Mouse (Mus musculus): ENCODE measurements at regions not wholly inside any gene's neighbourhood (a gene's known extent, or its start where the extent isn't known, plus 50 kb on each side); places are given as distances from the start of the nearest gene placed in this dataset. TPM values are rescaled to one million over a fixed set of nuclear protein-coding genes. Genes with fewer than 3 reads are reported as not detected.

DNA sequence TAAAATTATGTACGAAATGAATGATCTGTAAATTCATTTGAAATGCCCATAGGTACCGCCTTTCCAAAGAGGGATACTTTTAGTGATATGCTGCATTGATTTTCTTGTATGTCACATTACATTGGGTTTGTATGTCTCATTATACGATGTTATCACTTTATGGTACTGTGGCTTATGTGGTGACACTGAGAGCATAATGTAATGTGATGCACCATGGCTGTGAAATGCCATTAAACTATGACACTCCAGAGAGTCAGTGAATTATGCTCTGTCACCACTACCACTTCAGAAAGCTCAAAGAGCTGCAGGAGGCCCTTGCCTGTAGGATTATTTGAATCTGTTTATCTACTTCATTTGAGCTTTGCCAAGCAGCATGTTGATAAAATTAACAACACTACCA, 695.4 kb upstream of the Slc10a2 start:
- Histone ChIP-seq H3K9ac (no peak overlapping the region), H3K36me3 (no peaks in the 10 kb centered on the region), H3K4me1 (replicated peaks) (no peaks in the 10 kb centered on the region), H3K27ac (no peak overlapping the region), H3K9me3 (no peaks in the 10 kb centered on the region), H3K4me2 (no peak overlapping the region), H3K27me3 (no peaks in the 10 kb centered on the region), H3K4me3 (no peak overlapping the region)
- 68% methylated on average over 3 of the region's 3 CpGs for WGBS
- peak; percentile 46; the same call in 1 of the 2 replicates for ATAC-seq (ENCODE audit: low FRiP score)

DNA sequence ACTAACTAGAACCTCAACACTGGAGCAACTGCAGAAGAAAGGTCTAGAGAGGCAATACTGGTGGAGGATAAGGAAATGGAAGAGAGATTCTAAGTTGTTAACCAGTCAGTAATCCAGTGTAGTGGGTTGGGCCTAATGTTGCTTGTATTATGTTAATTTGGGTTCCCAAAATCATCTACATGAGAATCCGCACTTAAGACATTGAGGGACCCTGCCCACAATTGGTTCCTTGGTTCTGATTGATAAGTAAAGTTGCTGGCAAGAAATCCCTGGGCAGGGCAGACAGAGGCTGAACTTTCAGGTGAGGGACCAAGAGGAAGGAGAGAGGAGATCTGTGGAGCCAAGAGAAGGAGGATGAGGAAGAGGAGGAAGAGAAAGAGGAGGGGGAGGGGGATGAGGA, 651.2 kb upstream of the Slc10a2 start:
- H3K27me3 ChIP-seq = no peaks in the 10 kb centered on the region
- 92% methylated on average over 1 of the region's 1 CpGs for WGBS
- H3K27ac ChIP-seq = no peak overlapping the region

DNA sequence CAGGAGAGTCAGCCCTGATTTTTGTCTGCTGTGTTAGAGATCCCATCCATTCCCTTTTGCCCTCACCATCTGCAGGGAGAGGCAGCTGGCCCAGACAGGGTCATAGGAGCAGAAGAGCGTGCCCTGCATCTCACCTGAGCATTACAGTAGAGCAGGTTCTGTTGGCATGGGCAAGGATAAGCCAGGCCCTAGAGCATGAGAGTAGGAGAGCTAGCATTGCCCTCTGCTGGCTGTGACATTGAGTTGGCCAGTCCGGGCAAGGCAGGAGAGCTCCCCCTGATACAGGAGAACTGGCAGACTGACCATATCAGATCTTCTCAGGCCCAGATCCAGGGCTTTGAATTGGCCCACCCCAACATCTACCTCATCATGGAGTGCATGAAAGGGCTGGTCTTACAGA, 634.4 kb upstream of the Slc10a2 start:
- Histone ChIP-seq H3K36me3 (no peaks in the 10 kb centered on the region), H3K27me3 (no peaks in the 10 kb centered on the region), H3K27ac (no peak overlapping the region), H3K9me3 (no peaks in the 10 kb centered on the region), H3K4me3 (no peak overlapping the region), H3K4me1 (replicated peaks) (no peaks in the 10 kb centered on the region), H3K4me2 (no peak overlapping the region), H3K9ac (no peak overlapping the region)
- WGBS = 70% methylated on average over 2 of the region's 2 CpGs
- ATAC-seq (ENCODE audit: low FRiP score) = 0 out of 2 replicates have a peak, but pooled peaks have one; percentile 21

More for the DNA sequence above, 651.2 kb upstream of the Slc10a2 start:
- Histone ChIP-seq H3K4me2 (no peak overlapping the region), H3K4me1 (replicated peaks) (no peaks in the 10 kb centered on the region), H3K4me3 (no peak overlapping the region), H3K36me3 (no peaks in the 10 kb centered on the region), H3K9me3 (no peaks in the 10 kb centered on the region), H3K9ac (no peak overlapping the region)
- ATAC-seq (ENCODE audit: low FRiP score) = no peak

DNA sequence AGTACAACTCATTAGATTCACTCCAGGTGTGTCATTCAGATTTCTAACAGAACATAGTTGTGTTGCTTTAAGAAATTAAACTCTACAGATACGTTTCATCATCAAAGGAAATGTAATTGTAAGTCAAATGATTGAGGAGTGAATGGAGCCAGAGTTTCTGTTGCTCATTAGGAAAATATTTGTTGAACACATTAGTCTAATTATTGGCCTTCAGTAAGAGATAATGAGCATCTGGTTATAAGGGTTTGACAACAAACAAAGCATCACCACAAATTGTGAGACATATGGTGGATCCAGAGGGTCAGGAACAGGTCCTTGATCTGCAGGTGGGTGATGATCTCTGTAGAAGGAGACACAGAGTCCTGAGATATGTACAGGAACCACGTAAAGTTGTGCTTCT, 622.3 kb upstream of the Slc10a2 start:
- 72% methylated on average over 2 of the region's 2 CpGs for WGBS
- no peak overlapping the region for H3K4me2 ChIP-seq
- no peaks in the 10 kb centered on the region for H3K4me1 ChIP-seq (replicated peaks)
- H3K27ac ChIP-seq = no peak overlapping the region
- H3K9me3 ChIP-seq = no peaks in the 10 kb centered on the region
- H3K9ac ChIP-seq = no peak overlapping the region
- no peaks in the 10 kb centered on the region for H3K36me3 ChIP-seq
- H3K4me3 ChIP-seq = no peak overlapping the region
- H3K27me3 ChIP-seq = no peaks in the 10 kb centered on the region
- ATAC-seq (ENCODE audit: low FRiP score) = no peak

- H3K27ac ChIP-seq = no peak overlapping the region
- no peak overlapping the region for H3K4me3 ChIP-seq
- no peaks in the 10 kb centered on the region for H3K4me1 ChIP-seq (replicated peaks)
- H3K27me3 ChIP-seq = no peaks in the 10 kb centered on the region
- no peaks in the 10 kb centered on the region for H3K36me3 ChIP-seq
- ATAC-seq (ENCODE audit: low FRiP score) = no peak
- H3K9me3 ChIP-seq = no peaks in the 10 kb centered on the region
- H3K4me2 ChIP-seq = no peak overlapping the region
- no peak overlapping the region for H3K9ac ChIP-seq
Observed at GRCm38 (mm10) chr8:5687999-5688398, 582.8 kb upstream of the Slc10a2 start.

DNA sequence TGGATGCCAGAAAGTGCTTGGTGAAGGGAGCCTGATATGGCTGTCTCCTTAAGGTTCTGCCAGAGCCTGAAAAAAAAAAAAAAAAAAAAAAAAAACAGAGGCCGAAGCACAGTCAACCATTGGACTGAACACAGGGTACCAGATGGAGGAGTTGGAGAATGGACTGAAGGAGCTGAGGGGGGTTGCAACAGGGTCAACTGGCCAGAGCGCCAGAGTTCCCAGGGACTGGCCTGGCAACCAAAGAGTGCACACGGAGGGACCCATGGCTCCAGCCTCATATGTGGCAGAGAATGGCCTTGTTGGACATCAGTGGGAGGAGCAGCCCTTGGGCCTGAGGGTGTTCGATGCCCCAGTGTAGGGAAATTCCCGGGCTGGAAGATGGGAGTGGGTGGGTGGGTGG, 569.8 kb upstream of the Slc10a2 start:
- Histone ChIP-seq H3K9me3 (no peaks in the 10 kb centered on the region), H3K4me3 (no peak overlapping the region), H3K4me1 (replicated peaks) (no peaks in the 10 kb centered on the region), H3K27ac (no peak overlapping the region), H3K4me2 (no peak overlapping the region), H3K27me3 (no peaks in the 10 kb centered on the region), H3K9ac (no peak overlapping the region), H3K36me3 (no peaks in the 10 kb centered on the region)
- 87% methylated on average over 5 of the region's 5 CpGs for WGBS
- no peak for ATAC-seq (ENCODE audit: low FRiP score)

Small RNA genes in the stretch of these regions (microRNA-seq; reads per million reads assigned to microRNA genes)
- gene Gm22565 = not detected

Data from hindbrain, embryonic 13.5 days (tissue).